Mouse (Mus musculus): Measurements from ENCODE around the gene Megf6. TPM values are rescaled to one million over a fixed set of nuclear protein-coding genes. Genes with fewer than 3 reads are reported as not detected.

Megf6 gene
- polyA plus RNA-seq, 1 experiment = 19.0 TPM

- WGBS = 86% methylated on average over 11 of the region's 11 CpGs
- no peak overlapping the region for H3K27ac ChIP-seq (ENCODE audit: control insufficient read depth, insufficient read depth, low read length)
- no peak overlapping the region for H3K4me3 ChIP-seq (ENCODE audit: control insufficient read depth, insufficient read depth, low read length)
- H3K4me1 ChIP-seq (replicated peaks; ENCODE audit: control insufficient read depth, insufficient read depth, low read length) = no peaks in the 10 kb centered on the region
- DNase-seq = no peak
- no peaks in the 10 kb centered on the region for H3K36me3 ChIP-seq (ENCODE audit: control insufficient read depth, insufficient read depth, low read length)
- TF ChIP-seq CTCF (IDR thresholded peaks at IDR 0.05; ENCODE audit: borderline replicate concordance, control insufficient read depth, extremely low read depth, insufficient read depth, low read length, poor library complexity) (no peak), POLR2A (IDR thresholded peaks at IDR 0.05; ENCODE audit: control insufficient read depth, extremely low read depth, insufficient read depth, low read length, poor library complexity) (no peak)
- H3K27me3 ChIP-seq (ENCODE audit: control insufficient read depth, insufficient read depth, low read length) = no peaks in the 10 kb centered on the region
Measured at GRCm38 (mm10) chr4:154228336-154228735, 57.8 kb downstream of the Megf6 start.

- WGBS = 95% methylated on average over 9 of the region's 9 CpGs
- TF ChIP-seq CTCF (IDR thresholded peaks at IDR 0.05; ENCODE audit: borderline replicate concordance, control insufficient read depth, extremely low read depth, insufficient read depth, low read length, poor library complexity) (no peak), POLR2A (IDR thresholded peaks at IDR 0.05; ENCODE audit: control insufficient read depth, extremely low read depth, insufficient read depth, low read length, poor library complexity) (no peak)
- H3K27ac ChIP-seq (ENCODE audit: control insufficient read depth, insufficient read depth, low read length) = no peak overlapping the region
- no peaks in the 10 kb centered on the region for H3K36me3 ChIP-seq (ENCODE audit: control insufficient read depth, insufficient read depth, low read length)
- H3K27me3 ChIP-seq (ENCODE audit: control insufficient read depth, insufficient read depth, low read length) = no peaks in the 10 kb centered on the region
- DNase-seq = no peak
- no peak overlapping the region for H3K4me3 ChIP-seq (ENCODE audit: control insufficient read depth, insufficient read depth, low read length)
- H3K4me1 ChIP-seq (replicated peaks; ENCODE audit: control insufficient read depth, insufficient read depth, low read length) = no peaks in the 10 kb centered on the region
Measured at GRCm38 (mm10) chr4:154229569-154229968, 59.0 kb downstream of the Megf6 start.

GRCm38 (mm10) chr4:154231380-154231779 lies 60.9 kb downstream of the Megf6 start:
- H3K27me3 ChIP-seq (ENCODE audit: control insufficient read depth, insufficient read depth, low read length) = no peaks in the 10 kb centered on the region
- no peaks in the 10 kb centered on the region for H3K4me1 ChIP-seq (replicated peaks; ENCODE audit: control insufficient read depth, insufficient read depth, low read length)
- H3K36me3 ChIP-seq (ENCODE audit: control insufficient read depth, insufficient read depth, low read length) = no peaks in the 10 kb centered on the region
- no peak for TF ChIP-seq POLR2A (IDR thresholded peaks at IDR 0.05; ENCODE audit: control insufficient read depth, extremely low read depth, insufficient read depth, low read length, poor library complexity)
- TF ChIP-seq CTCF (IDR thresholded peaks at IDR 0.05; ENCODE audit: borderline replicate concordance, control insufficient read depth, extremely low read depth, insufficient read depth, low read length, poor library complexity) = no peak
- 76% methylated on average over 7 of the region's 7 CpGs for WGBS
- no peak overlapping the region for H3K27ac ChIP-seq (ENCODE audit: control insufficient read depth, insufficient read depth, low read length)
- H3K4me3 ChIP-seq (ENCODE audit: control insufficient read depth, insufficient read depth, low read length) = no peak overlapping the region
- no peak for DNase-seq

- Histone ChIP-seq H3K36me3 (ENCODE audit: control insufficient read depth, insufficient read depth, low read length) (no peaks in the 10 kb centered on the region), H3K27me3 (ENCODE audit: control insufficient read depth, insufficient read depth, low read length) (no peaks in the 10 kb centered on the region), H3K4me1 (replicated peaks; ENCODE audit: control insufficient read depth, insufficient read depth, low read length) (no peaks in the 10 kb centered on the region), H3K27ac (ENCODE audit: control insufficient read depth, insufficient read depth, low read length) (no peak overlapping the region), H3K4me3 (ENCODE audit: control insufficient read depth, insufficient read depth, low read length) (no peak overlapping the region)
- no peak for DNase-seq
- WGBS = 83% methylated on average over 4 of the region's 4 CpGs
- TF ChIP-seq CTCF (IDR thresholded peaks at IDR 0.05; ENCODE audit: borderline replicate concordance, control insufficient read depth, extremely low read depth, insufficient read depth, low read length, poor library complexity) = no peak
Measured at GRCm38 (mm10) chr4:154232295-154232694, 61.8 kb downstream of the Megf6 start.

- whole genome bisulfite sequencing = 92% methylated on average over 3 of the region's 3 CpGs
- Histone ChIP-seq H3K27me3 (ENCODE audit: control insufficient read depth, insufficient read depth, low read length) (no peaks in the 10 kb centered on the region), H3K36me3 (ENCODE audit: control insufficient read depth, insufficient read depth, low read length) (no peaks in the 10 kb centered on the region), H3K4me1 (replicated peaks; ENCODE audit: control insufficient read depth, insufficient read depth, low read length) (no peaks in the 10 kb centered on the region), H3K4me3 (ENCODE audit: control insufficient read depth, insufficient read depth, low read length) (no peak overlapping the region), H3K27ac (ENCODE audit: control insufficient read depth, insufficient read depth, low read length) (no peak overlapping the region)
- TF ChIP-seq CTCF (IDR thresholded peaks at IDR 0.05; ENCODE audit: borderline replicate concordance, control insufficient read depth, extremely low read depth, insufficient read depth, low read length, poor library complexity) (no peak), POLR2A (IDR thresholded peaks at IDR 0.05; ENCODE audit: control insufficient read depth, extremely low read depth, insufficient read depth, low read length, poor library complexity) (no peak)
- no peak for DNase-seq
Measured at GRCm38 (mm10) chr4:154236001-154236400, 65.5 kb downstream of the Megf6 start.

GRCm38 (mm10) chr4:154236893-154237292 lies 66.4 kb downstream of the Megf6 start:
- Histone ChIP-seq H3K36me3 (ENCODE audit: control insufficient read depth, insufficient read depth, low read length) (no peaks in the 10 kb centered on the region), H3K4me1 (replicated peaks; ENCODE audit: control insufficient read depth, insufficient read depth, low read length) (no peaks in the 10 kb centered on the region), H3K4me3 (ENCODE audit: control insufficient read depth, insufficient read depth, low read length) (no peak overlapping the region), H3K27me3 (ENCODE audit: control insufficient read depth, insufficient read depth, low read length) (no peaks in the 10 kb centered on the region), H3K27ac (ENCODE audit: control insufficient read depth, insufficient read depth, low read length) (no peak overlapping the region)
- DNase-seq = no peak
- TF ChIP-seq POLR2A (IDR thresholded peaks at IDR 0.05; ENCODE audit: control insufficient read depth, extremely low read depth, insufficient read depth, low read length, poor library complexity) (no peak), CTCF (IDR thresholded peaks at IDR 0.05; ENCODE audit: borderline replicate concordance, control insufficient read depth, extremely low read depth, insufficient read depth, low read length, poor library complexity) (no peak)
- WGBS = 53% methylated on average over 10 of the region's 10 CpGs

GRCm38 (mm10) chr4:154237306-154237705 lies 66.8 kb downstream of the Megf6 start:
- WGBS = 41% methylated on average over 9 of the region's 9 CpGs
- Histone ChIP-seq H3K27ac (ENCODE audit: control insufficient read depth, insufficient read depth, low read length) (no peak overlapping the region), H3K4me3 (ENCODE audit: control insufficient read depth, insufficient read depth, low read length) (no peak overlapping the region), H3K27me3 (ENCODE audit: control insufficient read depth, insufficient read depth, low read length) (no peaks in the 10 kb centered on the region), H3K36me3 (ENCODE audit: control insufficient read depth, insufficient read depth, low read length) (no peaks in the 10 kb centered on the region), H3K4me1 (replicated peaks; ENCODE audit: control insufficient read depth, insufficient read depth, low read length) (no peaks in the 10 kb centered on the region)
- no peak for TF ChIP-seq POLR2A (IDR thresholded peaks at IDR 0.05; ENCODE audit: control insufficient read depth, extremely low read depth, insufficient read depth, low read length, poor library complexity)
- no peak for TF ChIP-seq CTCF (IDR thresholded peaks at IDR 0.05; ENCODE audit: borderline replicate concordance, control insufficient read depth, extremely low read depth, insufficient read depth, low read length, poor library complexity)
- no peak for DNase-seq
